Mouse (Mus musculus) heart, adult 2 months (tissue): Measurements from ENCODE around the gene Tex261.

ENCODE experiments used
- CTCF ChIP-seq: fragments of 200-600 bp; IDR thresholded peaks from 2 replicates; pipeline ENCODE4 v1.8.1; 2022; ENCODE audit warnings: antibody characterized with exemption, mild to moderate bottlenecking, moderate library complexity
- EP300 ChIP-seq: fragments of 200-500 bp; IDR thresholded peaks from 2 replicates; pipeline ENCODE4 v1.6.1; 2011; ENCODE audit warnings: low read depth, low read length, control low read depth; ENCODE audit not compliant: insufficient read depth
- POLR2A ChIP-seq: fragments of 200-500 bp; IDR thresholded peaks from 2 replicates; pipeline ENCODE4 v1.6.1; 2011; ENCODE audit warnings: mild to moderate bottlenecking, low read depth, low read length, control low read depth; ENCODE audit not compliant: insufficient read depth

- no peak for TF ChIP-seq CTCF
- TF ChIP-seq POLR2A = no peak
- TF ChIP-seq EP300 = no peak
These were observed 19.9 kb upstream of the Tex261 start for GRCm38 (mm10) chr6:83795492-83795900.
